Mouse (Mus musculus) embryonic fibroblast, embryonic 13.5 days (primary cell): ENCODE measurements around the gene Nudcd3. TPM values are rescaled to one million over a fixed set of nuclear protein-coding genes. Genes with fewer than 3 reads are reported as not detected.

Experiments used
- H3K27ac ChIP-seq: 2 replicates; pipeline ENCODE4 v1.5.1; 2012; ENCODE audit warnings: low read length, control low read depth, inconsistent platforms; ENCODE audit not compliant: insufficient read depth
- H3K4me1 ChIP-seq: 2 replicates; pipeline ENCODE4 v1.6.1; 2011; ENCODE audit warnings: low read length; ENCODE audit not compliant: control insufficient read depth, insufficient read depth
- H3K4me3 ChIP-seq: 2 replicates; pipeline ENCODE4 v1.5.1; 2011; ENCODE audit warnings: mild to moderate bottlenecking, control low read depth, low read length; ENCODE audit not compliant: insufficient read depth
- CTCF ChIP-seq: IDR thresholded peaks from 2 replicates; pipeline ENCODE4 v1.5.1; 2011; ENCODE audit warnings: mild to moderate bottlenecking, control low read depth, low read length, moderate library complexity, borderline replicate concordance; ENCODE audit not compliant: insufficient read depth
- POLR2A ChIP-seq: IDR thresholded peaks from 2 replicates; pipeline ENCODE4 v1.6.1; 2011; ENCODE audit warnings: low read depth, mild to moderate bottlenecking, control low read depth, low read length, moderate library complexity
- polyA plus RNA-seq: library from polyadenylated mRNA; stranded (reverse); fragments of >200 nt; gene quantifications from 2 replicates; pipeline ENCODE4 v1.2.4, GENCODE M21; 2011; ENCODE audit warnings: low read depth; ENCODE audit not compliant: missing spikeins, insufficient read length

Gene Nudcd3
- polyA plus RNA-seq, 1 experiment, result 40.5 TPM

- no peak for TF ChIP-seq CTCF
- TF ChIP-seq POLR2A, result no peak
- H3K27ac ChIP-seq, result peak overlapping the region; percentile 28
Measured at GRCm38 (mm10) chr11:6179194-6179593, 21.0 kb downstream of the Nudcd3 start.

GRCm38 (mm10) chr11:6178673-6179166, 21.5 kb downstream of the Nudcd3 start:
- peak overlapping the region; percentile 28 for H3K27ac ChIP-seq

More at GRCm38 (mm10) chr11:6179194-6179593, 21.0 kb downstream of the Nudcd3 start:
- peaks cover 22% of the 10 kb centered on the region for H3K4me1 ChIP-seq
- H3K4me3 ChIP-seq, result no peak overlapping the region

GRCm38 (mm10) chr11:6177781-6178420, 22.3 kb downstream of the Nudcd3 start:
- TF ChIP-seq POLR2A (no peak), CTCF (no peak)
- no peak overlapping the region for H3K27ac ChIP-seq

More at GRCm38 (mm10) chr11:6178673-6179166, 21.5 kb downstream of the Nudcd3 start:
- TF ChIP-seq CTCF (no peak), POLR2A (no peak)
- Histone ChIP-seq H3K4me1 (peaks cover 22% of the 10 kb centered on the region), H3K4me3 (no peak overlapping the region)

DNA sequence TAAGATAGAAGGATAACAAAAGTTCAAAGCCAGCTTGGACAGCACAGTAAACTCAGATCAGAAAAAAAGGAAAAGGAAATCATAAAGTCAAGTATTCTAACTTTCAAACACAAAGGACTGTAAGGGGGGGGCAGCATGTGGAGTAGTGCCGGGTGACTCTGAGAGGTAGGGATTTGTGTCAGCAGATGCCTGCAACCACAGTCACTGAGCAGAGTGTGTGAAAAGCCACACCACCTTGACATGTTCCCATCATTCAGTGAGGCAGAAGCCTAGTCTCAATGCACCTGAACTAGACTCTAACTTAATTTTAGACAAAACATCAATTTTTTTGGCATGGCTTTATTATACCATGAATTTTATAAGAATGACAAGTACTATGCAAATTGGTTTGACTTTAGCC, 24.7 kb downstream of the Nudcd3 start:
- TF ChIP-seq CTCF (no peak), POLR2A (no peak)
- H3K4me3 ChIP-seq, result no peak overlapping the region
- no peak overlapping the region for H3K27ac ChIP-seq
- H3K4me1 ChIP-seq, result peaks cover 20% of the 10 kb centered on the region

More at GRCm38 (mm10) chr11:6177781-6178420, 22.3 kb downstream of the Nudcd3 start:
- Histone ChIP-seq H3K4me3 (no peak overlapping the region), H3K4me1 (peaks cover 20% of the 10 kb centered on the region)

- Histone ChIP-seq H3K4me3 (no peak overlapping the region), H3K27ac (no peak overlapping the region), H3K4me1 (peaks cover 18% of the 10 kb centered on the region)
- TF ChIP-seq POLR2A, result no peak
- no peak for TF ChIP-seq CTCF
Measured at GRCm38 (mm10) chr11:6174719-6175118, 25.5 kb downstream of the Nudcd3 start.

DNA sequence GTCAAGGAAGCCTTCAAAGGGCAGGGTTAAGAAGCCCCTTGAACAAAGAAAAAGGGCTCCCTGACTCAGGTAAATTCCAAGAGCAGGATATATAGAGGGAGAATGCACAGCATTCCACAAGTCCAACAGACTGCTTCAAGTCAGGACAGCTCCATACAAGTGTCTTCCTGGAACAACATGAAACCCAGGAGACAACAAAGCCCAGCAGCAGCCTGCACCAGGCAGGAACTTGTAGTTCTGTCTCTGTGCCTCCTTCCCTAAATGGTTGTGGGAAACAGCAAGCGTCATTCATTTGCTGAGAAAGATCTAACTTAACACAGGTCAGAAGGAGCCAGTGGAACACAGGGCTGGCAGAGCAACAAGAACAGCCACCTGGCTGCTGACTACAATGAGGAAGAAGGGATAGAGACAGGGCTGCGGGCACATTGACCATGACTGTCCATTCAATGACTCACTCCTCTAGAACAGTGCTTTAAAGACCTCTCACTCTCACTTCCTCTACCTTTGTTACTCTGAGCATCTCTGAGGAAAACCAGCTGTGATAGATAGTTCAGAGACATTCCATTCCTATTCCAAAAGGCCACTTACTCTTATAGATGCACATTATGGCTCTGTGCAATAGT, 31.1 kb downstream of the Nudcd3 start:
- no peaks in the 10 kb centered on the region for H3K4me1 ChIP-seq
- H3K4me3 ChIP-seq, result no peak overlapping the region
- H3K27ac ChIP-seq, result no peak overlapping the region
- no peak for TF ChIP-seq CTCF
- no peak for TF ChIP-seq POLR2A

DNA sequence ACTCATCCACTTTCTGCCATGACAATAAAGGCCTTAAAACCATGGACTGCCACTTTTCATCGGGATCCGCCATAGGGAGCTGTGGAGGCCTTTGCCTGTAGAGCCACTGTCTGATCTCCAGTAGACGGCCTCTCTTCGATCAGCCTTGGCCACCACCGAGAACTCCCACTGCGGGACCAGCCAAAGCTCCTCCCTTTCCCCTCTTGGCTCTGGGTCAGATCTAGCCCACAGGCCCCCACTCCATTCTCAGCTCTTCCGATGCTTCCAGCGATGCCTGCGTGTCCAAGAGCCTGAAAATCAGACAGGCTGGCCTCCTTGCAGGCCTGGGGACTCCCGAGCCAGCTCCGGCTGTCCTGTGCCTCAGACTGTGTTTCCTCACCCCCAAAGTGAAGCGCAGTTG, 33.9 kb downstream of the Nudcd3 start:
- no peak overlapping the region for H3K4me3 ChIP-seq
- no peak overlapping the region for H3K27ac ChIP-seq
- no peaks in the 10 kb centered on the region for H3K4me1 ChIP-seq
- no peak for TF ChIP-seq CTCF
- TF ChIP-seq POLR2A, result no peak

DNA sequence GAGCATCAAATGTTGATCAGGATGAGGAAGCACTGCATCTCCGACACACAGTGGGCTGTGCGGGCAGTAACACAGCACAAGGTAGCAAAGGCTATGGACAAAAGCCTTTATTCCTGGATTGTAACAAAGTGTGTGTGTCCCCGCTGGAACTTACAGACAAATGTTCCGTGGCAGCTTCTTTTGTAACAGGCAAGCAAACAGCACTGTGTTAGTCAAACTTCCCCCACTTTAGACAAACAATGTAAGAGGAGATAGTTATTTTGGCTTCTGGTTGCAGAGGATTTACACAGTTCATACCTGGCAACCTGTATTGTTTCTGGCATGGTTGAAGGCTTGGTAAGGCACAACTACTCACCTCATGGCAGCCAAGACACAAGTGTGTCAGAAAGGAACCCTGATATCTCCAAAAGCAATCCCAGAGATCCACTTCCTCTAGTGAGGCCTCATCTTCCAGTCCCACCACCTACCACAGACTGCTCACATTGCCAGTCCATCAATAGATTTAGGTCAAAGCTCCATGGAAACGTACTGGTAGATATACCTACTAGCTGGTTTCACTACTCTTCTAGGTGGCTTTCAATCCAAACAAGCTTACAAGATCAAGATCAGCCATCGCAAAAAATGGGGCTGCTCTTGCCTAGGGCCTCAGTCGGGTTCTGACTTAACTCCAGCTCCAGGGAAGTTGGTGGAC, 34.7 kb downstream of the Nudcd3 start:
- no peak overlapping the region for H3K4me3 ChIP-seq
- H3K4me1 ChIP-seq, result no peaks in the 10 kb centered on the region
- H3K27ac ChIP-seq, result no peak overlapping the region
- TF ChIP-seq CTCF (no peak), POLR2A (no peak)

- H3K4me1 ChIP-seq, result 0 out of 2 replicates have a peak, but pooled peaks cover 2% of the 10 kb centered on the region
- TF ChIP-seq POLR2A (no peak), CTCF (no peak)
Measured at GRCm38 (mm10) chr11:6164781-6165180, 35.4 kb downstream of the Nudcd3 start.

GRCm38 (mm10) chr11:6163706-6164105, 36.5 kb downstream of the Nudcd3 start:
- 0 out of 2 replicates have a peak, but pooled peaks cover 4% of the 10 kb centered on the region for H3K4me1 ChIP-seq
- no peak for TF ChIP-seq CTCF
- TF ChIP-seq POLR2A, result no peak
- H3K27ac ChIP-seq, result no peak overlapping the region
- no peak overlapping the region for H3K4me3 ChIP-seq

More at GRCm38 (mm10) chr11:6164781-6165180, 35.4 kb downstream of the Nudcd3 start:
- Histone ChIP-seq H3K27ac (no peak overlapping the region), H3K4me3 (no peak overlapping the region)
